Mouse (Mus musculus) hindbrain, embryonic 16.5 days (tissue): ENCODE measurements around the gene Crlf3. TPM values are rescaled to one million over a fixed set of nuclear protein-coding genes. Genes with fewer than 3 reads are reported as not detected.
"Not testable (repeated sequence)": the region's sequence is repeated elsewhere in the genome, so short reads cannot be mapped to it uniquely, and the experiment has no call there.

Experiments used
- ATAC-seq: fragments of 200-750 bp; cut with Nextera tagmentation; 2 replicates; pipeline ENCODE4 v1.8.0; 2017; ENCODE audit warnings: moderate TSS enrichment, moderate library complexity
- H3K27ac ChIP-seq: fragments of 300-500 bp; sonication (generic); 2 replicates; pipeline ENCODE4 v1.5.1; 2014; ENCODE audit warnings: low read depth, mild to moderate bottlenecking, control low read depth, low read length, moderate library complexity
- H3K27me3 ChIP-seq: fragments of 300-500 bp; sonication (generic); replicated peaks from 2 replicates; pipeline ENCODE4 v1.6.1; 2014; ENCODE audit warnings: low read length; ENCODE audit not compliant: control insufficient read depth, insufficient read depth
- H3K36me3 ChIP-seq: fragments of 300-500 bp; sonication (generic); 2 replicates; pipeline ENCODE4 v1.6.1; 2014; ENCODE audit warnings: mild to moderate bottlenecking, low read length, moderate library complexity, mixed read lengths; ENCODE audit not compliant: control insufficient read depth, insufficient read depth
- H3K4me1 ChIP-seq: fragments of 300-500 bp; sonication (generic); 2 replicates; pipeline ENCODE4 v1.6.1; 2014; ENCODE audit warnings: low read depth, low read length; ENCODE audit not compliant: control insufficient read depth, insufficient read depth
- H3K4me2 ChIP-seq: fragments of 300-500 bp; sonication (generic); 2 replicates; pipeline ENCODE4 v1.6.1; 2014; ENCODE audit warnings: mild to moderate bottlenecking, low read length, control low read depth, moderate library complexity
- H3K4me3 ChIP-seq: fragments of 300-500 bp; sonication (generic); 2 replicates; pipeline ENCODE4 v1.5.1; 2014; ENCODE audit warnings: mild to moderate bottlenecking, low read length, control low read depth, moderate library complexity
- H3K9ac ChIP-seq: fragments of 300-500 bp; sonication (generic); 2 replicates; pipeline ENCODE4 v1.6.1; 2014; ENCODE audit warnings: low read depth, mild to moderate bottlenecking, control low read depth, low read length, moderate library complexity
- H3K9me3 ChIP-seq: fragments of 300-500 bp; sonication (generic); 2 replicates; pipeline ENCODE4 v1.6.1; 2014; ENCODE audit warnings: mild to moderate bottlenecking, low read length, moderate library complexity; ENCODE audit not compliant: control insufficient read depth
- WGBS: fragments of 180-500 bp; shearing (Covaris S2); extraction: QIAGEN DNeasy Blood & Tissue Kit; methylation state at CpG from one replicate; pipeline ENCODE4 v1.1.7; 2014; 5-methylcytosine and 5-hydroxymethylcytosine counted together
- polyA plus RNA-seq: library from polyadenylated mRNA; unstranded; fragments of >200 nt; fragmentation: Nextera tagmentation; extraction: Ambion mirVana; gene quantifications from 2 replicates; pipeline ENCODE4 v1.2.1, GENCODE M21; 2015

Crlf3 gene
- polyA plus RNA-seq, 1 experiment from 2014 or later, result 12.6 TPM

DNA sequence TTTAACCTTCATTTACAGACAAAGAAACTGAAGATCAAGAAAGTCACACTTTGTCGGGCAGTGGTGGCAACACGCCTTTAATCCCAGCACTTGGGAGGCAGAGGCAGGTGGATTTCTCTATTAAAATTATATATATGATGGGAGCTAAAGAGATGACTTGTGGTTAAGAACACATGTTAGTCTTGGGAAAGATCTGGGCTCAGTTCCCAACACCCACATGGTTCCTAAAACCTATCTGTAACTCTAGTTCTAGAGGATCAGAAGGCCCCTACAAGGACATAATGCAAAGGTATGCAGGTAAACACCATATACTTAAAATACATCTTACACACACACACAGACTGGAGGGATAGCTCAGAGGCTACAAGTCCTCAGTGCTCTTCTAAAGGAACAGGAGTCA, 9.8 kb downstream of the Crlf3 start:
- Histone ChIP-seq H3K4me1 (no peaks in the 10 kb centered on the region), H3K4me3 (no peak overlapping the region), H3K27ac (no peak overlapping the region), H3K27me3 (no peaks in the 10 kb centered on the region), H3K36me3 (no peaks in the 10 kb centered on the region), H3K9me3 (no peaks in the 10 kb centered on the region), H3K9ac (no peak overlapping the region), H3K4me2 (no peak overlapping the region)
- no peak for ATAC-seq
- 97% methylated on average over 2 of the region's 2 CpGs for WGBS

DNA sequence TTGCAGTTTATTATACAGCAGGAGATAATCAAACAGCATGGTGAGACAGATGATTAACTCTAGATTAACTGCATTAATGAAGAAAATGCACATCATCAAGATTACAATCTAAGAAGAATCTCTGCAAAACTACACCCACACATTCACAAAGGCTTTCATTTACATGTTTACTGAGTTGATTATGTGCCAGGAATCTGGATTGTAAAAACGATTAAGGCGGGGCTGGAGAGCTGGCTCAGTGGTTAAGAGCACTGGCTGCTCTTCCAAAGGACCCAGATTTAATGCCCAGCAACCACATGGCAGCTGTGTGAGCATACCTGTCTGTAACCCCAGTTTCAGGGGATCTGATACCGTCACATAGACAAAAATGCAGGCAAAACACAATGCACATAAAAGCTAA, 11.0 kb downstream of the Crlf3 start:
- H3K27me3 ChIP-seq, result no peaks in the 10 kb centered on the region
- no peak overlapping the region for H3K4me2 ChIP-seq
- no peak for ATAC-seq
- H3K36me3 ChIP-seq, result no peaks in the 10 kb centered on the region
- no peak overlapping the region for H3K27ac ChIP-seq
- H3K9me3 ChIP-seq, result no peaks in the 10 kb centered on the region
- H3K4me1 ChIP-seq, result no peaks in the 10 kb centered on the region
- no peak overlapping the region for H3K4me3 ChIP-seq
- 66% methylated on average over 3 of the region's 3 CpGs for WGBS
- no peak overlapping the region for H3K9ac ChIP-seq

DNA sequence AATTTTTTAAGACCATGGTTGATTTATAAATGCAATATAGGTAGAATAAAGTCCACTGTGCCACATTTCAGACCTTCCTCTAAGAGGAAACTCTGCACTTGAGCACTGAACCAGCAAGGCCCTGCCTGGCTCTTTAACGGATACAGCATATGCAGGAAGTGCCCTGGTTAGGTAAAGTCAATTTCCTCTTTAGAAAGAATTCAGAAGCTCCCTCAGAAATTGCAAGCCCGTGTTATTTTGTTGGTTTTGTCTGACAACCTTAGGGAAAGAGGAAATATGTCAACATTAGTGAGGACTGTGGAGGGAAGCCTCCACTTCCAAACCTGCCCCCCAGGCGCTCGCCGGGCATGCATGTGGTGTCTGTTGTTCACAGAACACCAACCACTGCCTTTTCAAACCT, 13.2 kb downstream of the Crlf3 start:
- 82% methylated on average over 5 of the region's 5 CpGs for WGBS
- ATAC-seq, result no peak
- no peak overlapping the region for H3K4me2 ChIP-seq
- no peaks in the 10 kb centered on the region for H3K4me1 ChIP-seq
- no peaks in the 10 kb centered on the region for H3K9me3 ChIP-seq
- no peak overlapping the region for H3K4me3 ChIP-seq
- H3K36me3 ChIP-seq, result no peaks in the 10 kb centered on the region
- H3K27me3 ChIP-seq, result no peaks in the 10 kb centered on the region
- no peak overlapping the region for H3K9ac ChIP-seq
- H3K27ac ChIP-seq, result no peak overlapping the region

DNA sequence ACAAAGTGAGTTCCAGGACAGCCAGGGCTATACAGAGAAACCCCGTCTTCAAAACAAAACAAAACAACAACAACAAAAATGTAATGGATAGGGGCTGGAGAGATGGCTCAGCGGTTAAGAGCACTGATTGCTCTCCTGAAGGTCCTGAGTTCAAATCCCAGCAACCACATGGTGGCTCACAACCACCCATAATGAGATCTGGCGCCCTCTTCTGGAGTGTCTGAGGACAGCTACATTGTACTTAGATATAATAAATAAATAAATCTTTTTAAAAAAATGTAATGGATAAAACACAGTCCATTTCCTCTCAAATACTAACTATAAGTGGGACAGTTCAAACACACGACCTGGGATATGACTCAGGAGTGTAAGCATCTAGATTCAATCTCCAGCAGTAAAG, 14.4 kb downstream of the Crlf3 start:
- H3K4me1 ChIP-seq, H3K9me3 ChIP-seq, ATAC-seq, H3K27ac ChIP-seq, H3K9ac ChIP-seq, H3K4me2 ChIP-seq, H3K4me3 ChIP-seq, H3K27me3 ChIP-seq, H3K36me3 ChIP-seq: not testable (repeated sequence)
- 91% methylated on average over 4 of the region's 4 CpGs for WGBS

DNA sequence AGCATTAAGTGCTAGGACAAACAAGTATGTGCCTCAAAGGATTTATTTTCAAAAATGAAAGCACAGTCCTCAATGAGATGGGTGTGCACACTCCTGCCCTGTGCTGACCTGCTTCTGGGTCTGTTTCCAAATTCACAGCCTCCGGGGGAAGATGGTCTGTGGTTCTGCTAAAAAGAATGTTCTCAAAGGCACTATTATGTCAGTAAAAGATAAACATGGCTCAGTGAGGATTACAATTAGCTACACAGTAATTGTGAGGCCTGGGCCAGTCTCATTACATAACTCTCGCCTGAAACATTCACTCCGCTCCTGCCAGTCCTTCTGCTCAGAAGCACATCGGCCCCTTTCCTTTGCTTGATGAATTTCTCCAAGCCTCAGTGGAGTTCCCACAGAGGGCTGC, 18.6 kb downstream of the Crlf3 start:
- Histone ChIP-seq H3K4me3 (no peak overlapping the region), H3K27me3 (no peaks in the 10 kb centered on the region), H3K27ac (no peak overlapping the region), H3K4me1 (no peaks in the 10 kb centered on the region), H3K4me2 (no peak overlapping the region), H3K36me3 (no peaks in the 10 kb centered on the region; the same call in 1 of the 2 replicates), H3K9me3 (no peaks in the 10 kb centered on the region), H3K9ac (no peak overlapping the region)
- 64% methylated on average over 4 of the region's 4 CpGs for WGBS
- no peak for ATAC-seq

DNA sequence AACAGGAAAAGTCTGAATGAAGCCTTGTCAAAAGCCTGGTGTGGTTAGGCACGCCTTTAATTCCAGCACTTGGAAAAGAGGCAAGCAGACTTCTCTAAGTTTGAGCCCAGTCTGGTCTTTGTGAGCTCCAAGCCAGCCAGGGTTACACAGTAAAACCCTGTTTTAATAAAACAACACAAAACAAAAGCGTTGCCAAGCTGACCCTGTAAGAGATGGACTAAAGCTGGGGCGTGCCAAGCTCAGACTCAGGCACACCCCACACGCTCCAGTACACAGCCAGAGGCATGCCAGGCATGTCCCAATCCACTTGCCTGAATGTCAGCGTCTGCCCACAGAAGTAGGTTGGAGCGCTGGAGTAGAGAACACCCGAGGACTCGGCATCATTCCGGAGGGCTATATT, 24.6 kb downstream of the Crlf3 start:
- Histone ChIP-seq H3K9ac (no peak overlapping the region), H3K4me1 (no peaks in the 10 kb centered on the region), H3K4me3 (no peak overlapping the region), H3K36me3 (no peaks in the 10 kb centered on the region; the same call in 1 of the 2 replicates), H3K27me3 (no peaks in the 10 kb centered on the region), H3K4me2 (no peak overlapping the region), H3K27ac (no peak overlapping the region), H3K9me3 (no peaks in the 10 kb centered on the region)
- 87% methylated on average over 9 of the region's 9 CpGs for WGBS
- ATAC-seq, result no peak

DNA sequence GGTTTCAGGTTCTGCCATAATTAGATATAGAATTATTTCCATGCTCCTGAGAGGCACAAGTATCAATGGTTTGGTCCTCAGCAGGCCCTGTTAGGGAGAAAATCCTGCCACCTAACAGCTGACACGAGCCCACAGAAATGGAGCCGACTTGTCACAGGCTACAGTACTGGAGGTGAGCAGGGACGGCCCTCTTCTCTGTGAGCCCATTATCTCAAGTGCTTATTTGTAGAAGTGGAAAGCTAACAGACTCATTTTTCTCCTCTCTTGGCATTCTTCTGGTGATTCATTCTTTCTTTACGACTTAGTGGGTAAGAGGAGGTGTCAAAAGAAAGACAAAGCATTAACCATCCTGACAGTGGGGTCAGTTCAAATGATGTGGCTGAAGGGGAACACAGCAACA, 26.1 kb downstream of the Crlf3 start:
- no peaks in the 10 kb centered on the region for H3K27me3 ChIP-seq
- no peaks in the 10 kb centered on the region for H3K4me1 ChIP-seq
- no peak for ATAC-seq
- H3K27ac ChIP-seq, result no peak overlapping the region
- H3K4me3 ChIP-seq, result no peak overlapping the region
- no peak overlapping the region for H3K4me2 ChIP-seq
- 78% methylated on average over 4 of the region's 4 CpGs for WGBS
- no peak overlapping the region for H3K9ac ChIP-seq
- H3K9me3 ChIP-seq, result no peaks in the 10 kb centered on the region
- H3K36me3 ChIP-seq, result no peaks in the 10 kb centered on the region; the same call in 1 of the 2 replicates

DNA sequence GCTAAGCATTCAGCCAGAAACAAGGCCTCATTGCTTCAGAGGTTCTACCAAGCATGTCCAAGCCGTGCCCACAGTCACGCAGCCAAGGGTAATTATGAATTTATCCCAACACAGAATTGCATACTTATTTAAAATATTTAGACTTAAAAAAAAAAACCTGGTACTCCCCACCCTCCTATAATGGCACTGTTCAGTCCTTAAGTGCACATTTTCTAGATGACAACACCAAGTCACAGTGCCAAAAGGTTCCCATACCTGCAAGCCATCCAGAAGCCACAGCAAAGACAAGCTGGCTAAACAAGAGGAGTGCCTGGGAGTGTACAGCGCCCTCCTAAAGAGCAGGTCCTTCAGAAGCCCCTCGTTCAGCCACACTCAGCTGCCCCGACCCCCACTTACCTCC, 27.6 kb downstream of the Crlf3 start:
- no peak for ATAC-seq
- H3K4me3 ChIP-seq, result no peak overlapping the region
- 82% methylated on average over 5 of the region's 5 CpGs for WGBS

DNA sequence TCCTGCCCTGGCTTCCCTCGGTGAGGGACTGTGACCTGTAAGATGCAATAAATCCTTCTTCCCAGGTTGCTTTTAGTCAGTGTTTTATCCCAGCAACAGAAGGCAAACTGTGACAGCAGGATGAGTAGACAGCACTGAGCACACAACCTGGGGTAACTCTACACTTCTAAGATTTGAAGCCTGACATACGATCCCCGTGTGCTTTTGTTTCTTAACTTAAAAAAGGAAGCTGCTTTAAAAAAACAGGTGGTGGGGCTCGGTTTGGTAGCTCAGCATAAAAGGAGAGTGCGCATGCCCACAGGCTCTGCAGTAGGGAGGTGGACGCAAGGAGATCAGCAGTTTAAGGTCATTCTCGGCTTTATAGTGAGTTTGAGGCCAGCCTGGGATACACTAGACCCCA, 28.3 kb downstream of the Crlf3 start:
- Histone ChIP-seq H3K4me3 (no peak overlapping the region), H3K36me3 (peaks cover 2% of the 10 kb centered on the region; the same call in 1 of the 2 replicates), H3K9me3 (no peaks in the 10 kb centered on the region), H3K27ac (no peak overlapping the region), H3K4me2 (no peak overlapping the region), H3K4me1 (no peaks in the 10 kb centered on the region), H3K9ac (no peak overlapping the region), H3K27me3 (no peaks in the 10 kb centered on the region)
- ATAC-seq, result no peak
- WGBS, result 80% methylated on average over 7 of the region's 7 CpGs

More for the DNA sequence above, 27.6 kb downstream of the Crlf3 start:
- Histone ChIP-seq H3K36me3 (peaks cover under 1% of the 10 kb centered on the region; the same call in 1 of the 2 replicates), H3K27me3 (no peaks in the 10 kb centered on the region), H3K9me3 (no peaks in the 10 kb centered on the region), H3K4me2 (no peak overlapping the region), H3K4me1 (no peaks in the 10 kb centered on the region), H3K27ac (no peak overlapping the region), H3K9ac (no peak overlapping the region)

DNA sequence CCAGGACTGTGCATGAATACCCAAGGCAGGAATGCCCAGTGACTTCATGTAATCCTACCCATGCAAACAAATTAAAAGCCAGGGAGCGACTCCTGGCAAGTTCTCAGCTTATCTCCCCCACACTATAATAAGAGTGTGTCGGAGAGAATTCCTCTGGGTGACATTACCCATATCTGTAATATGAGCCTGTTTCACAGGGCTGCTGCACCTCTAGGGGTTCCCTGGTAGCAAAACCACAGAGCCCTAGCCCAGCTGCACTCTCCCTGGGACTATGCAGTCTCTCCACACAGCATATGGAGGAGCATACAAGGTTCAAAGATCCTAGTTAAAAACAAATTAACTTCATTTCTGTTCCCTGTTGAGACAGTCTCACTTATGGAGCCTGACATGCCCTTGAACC, 30.7 kb downstream of the Crlf3 start:
- Histone ChIP-seq H3K4me1 (no peaks in the 10 kb centered on the region), H3K9me3 (no peaks in the 10 kb centered on the region), H3K27me3 (no peaks in the 10 kb centered on the region), H3K4me2 (no peak overlapping the region), H3K4me3 (no peak overlapping the region), H3K9ac (no peak overlapping the region), H3K36me3 (0 out of 2 replicates have a peak, but pooled peaks cover 2% of the 10 kb centered on the region), H3K27ac (no peak overlapping the region)
- WGBS, result 52% methylated on average over 2 of the region's 2 CpGs
- ATAC-seq, result no peak
